ENCODE assay signal across 12 mouse cellular contexts in the genomic region with DNA sequence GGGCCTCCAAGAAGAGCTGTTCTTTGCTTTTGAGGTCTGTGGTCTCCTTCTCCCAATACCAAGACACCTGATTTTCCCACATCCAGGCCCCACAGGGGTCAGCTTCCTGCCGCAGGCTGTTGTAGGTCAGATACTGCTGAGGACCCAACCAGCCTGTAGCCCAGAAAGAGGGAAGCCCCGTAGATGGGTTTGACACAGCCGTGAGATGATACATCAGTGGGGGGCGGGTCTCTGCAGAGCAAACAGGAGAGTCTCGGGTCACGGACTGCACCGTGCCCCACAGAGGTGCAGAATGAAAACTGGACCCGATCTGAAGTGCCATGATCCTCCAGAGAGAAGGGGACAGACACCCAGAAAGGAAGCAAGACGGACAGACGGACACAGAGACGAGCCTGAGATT. TPM values are rescaled to one million over a fixed set of nuclear protein-coding genes. Genes with fewer than 3 reads are reported as not detected.
DNase-seq lines count a peak whose midpoint lies in the region; ATAC-seq and TF ChIP-seq lines count a peak whose summit lies in the region.
"Had no signal": no experiment of that assay in that cellular context is flagged by ENCODE, and none has a peak within 500 bp of the region (broad histone marks: within the 10 kb centered on the region; RNA-seq: fewer than 3 reads in every experiment).

No protein-coding gene starts in this region.

- ATAC-seq in heart, embryonic 11.5 days (replicated peaks; ENCODE audit: insufficient number of reproducible peaks, low FRiP score, low TSS enrichment): no peak
- no peak for ATAC-seq in kidney, postnatal 0 days (replicated peaks; ENCODE audit: low FRiP score, low read depth)
- ATAC-seq in liver, embryonic 14.5 days (ENCODE audit: insufficient read depth): no peak

- no peak for TF ChIP-seq CTCF in heart, adult 2 months (IDR thresholded peaks at IDR 0.05)
- TF ChIP-seq CTCF in kidney, postnatal 0 days (IDR thresholded peaks at IDR 0.05; ENCODE audit: low read depth): no peak
- TF ChIP-seq CTCF in liver, embryonic 14.5 days (IDR thresholded peaks at IDR 0.05; ENCODE audit: low read depth): no peak

- no peak overlapping the region for H3K4me2 ChIP-seq in heart, embryonic 11.5 days
- peak overlapping the region; percentile 68 for H3K4me2 ChIP-seq in kidney, postnatal 0 days (ENCODE audit: low read length)
- peak overlapping the region; percentile 53 for H3K4me2 ChIP-seq in liver, embryonic 14.5 days (ENCODE audit: low read depth)

- intact Hi-C loops in heart, adult 2 months (cut with DNase I): loop anchor here (2.0 kb wide), 2 partner anchors 18 to 20 kb away; no protein-coding TSS in a partner anchor

- no peaks in the 10 kb centered on the region for H3K9me3 ChIP-seq in heart, embryonic 11.5 days (replicated peaks; ENCODE audit: control insufficient read depth, low read length)
- H3K9me3 ChIP-seq in kidney, postnatal 0 days (replicated peaks; ENCODE audit: low read length): no peaks in the 10 kb centered on the region
- H3K9me3 ChIP-seq in embryonic facial prominence, embryonic 10.5 days: no peaks in the 10 kb centered on the region
- no peaks in the 10 kb centered on the region for H3K9me3 ChIP-seq in liver, embryonic 14.5 days (ENCODE audit: control insufficient read depth, low read length)

- H3K27ac ChIP-seq in heart, adult 2 months: peak overlapping the region; percentile 95
- no peak overlapping the region for H3K27ac ChIP-seq in heart, embryonic 11.5 days (ENCODE audit: low read depth, low read length)
- H3K27ac ChIP-seq in kidney, postnatal 0 days: peak overlapping the region; percentile 93
- H3K27ac ChIP-seq in embryonic facial prominence, embryonic 10.5 days (replicated peaks): no peak overlapping the region
- H3K27ac ChIP-seq in liver, embryonic 14.5 days: no peak overlapping the region

- TF ChIP-seq POLR2A in heart, adult 2 months (IDR thresholded peaks at IDR 0.05; ENCODE audit: insufficient read depth, low read depth, low read length): no peak

- 0 out of 2 replicates have a peak, but pooled peaks have one; percentile 6 for TF ChIP-seq EP300 in heart, adult 2 months (IDR thresholded peaks at IDR 0.05; ENCODE audit: insufficient read depth, low read depth, low read length)
- TF ChIP-seq EP300 in liver, embryonic 14.5 days (IDR thresholded peaks at IDR 0.05; ENCODE audit: low read depth): no peak

- H3K79me2 ChIP-seq in heart, adult 2 months (replicated peaks; ENCODE audit: control insufficient read depth, insufficient read depth, low read length): peaks cover 2% of the 10 kb centered on the region

- no peaks in the 10 kb centered on the region for H3K27me3 ChIP-seq in heart, adult 2 months (ENCODE audit: control insufficient read depth, insufficient read depth, low read length)
- H3K27me3 ChIP-seq in heart, embryonic 11.5 days (ENCODE audit: control insufficient read depth, insufficient read depth, low read length): no peaks in the 10 kb centered on the region
- H3K27me3 ChIP-seq in kidney, postnatal 0 days (ENCODE audit: insufficient read depth, low read length): no peaks in the 10 kb centered on the region
- H3K27me3 ChIP-seq in embryonic facial prominence, embryonic 10.5 days (replicated peaks; ENCODE audit: low read depth, poor library complexity, severe bottlenecking): no peaks in the 10 kb centered on the region
- no peaks in the 10 kb centered on the region for H3K27me3 ChIP-seq in liver, embryonic 14.5 days (ENCODE audit: control insufficient read depth, insufficient read depth, low read length)

- DNase-seq in heart, adult 2 months: no peak
- no peak for DNase-seq in kidney, postnatal 0 days (ENCODE audit: low spot score)
- no peak for DNase-seq in kidney, postnatal 4 days
- DNase-seq in embryonic facial prominence, embryonic 10.5 days (ENCODE audit: low spot score): no peak
- no peak for DNase-seq in liver, embryonic 14.5 days (ENCODE audit: low read depth in 3 of 3, low spot score in 3 of 3)
- DNase-seq in urinary bladder, postnatal 14 days (ENCODE audit: low spot score): no peak
- DNase-seq in thymus, postnatal 25 days: no peak
- DNase-seq: cerebellum, adult 9-11 months had no signal

- WGBS in heart, adult 2 months: 69% methylated on average over 11 of the region's 11 CpGs
- WGBS in heart, embryonic 11.5 days (ENCODE audit: insufficient replicate concordance): 81% methylated on average over 11 of the region's 11 CpGs
- 57% methylated on average over 11 of the region's 11 CpGs for WGBS in kidney, postnatal 0 days
- 89% methylated on average over 11 of the region's 11 CpGs for WGBS in embryonic facial prominence, embryonic 10.5 days
- 41% methylated on average over 11 of the region's 11 CpGs for WGBS in liver, embryonic 14.5 days (ENCODE audit: insufficient replicate concordance)

- H3K36me3 ChIP-seq in heart, adult 2 months (ENCODE audit: control insufficient read depth, insufficient read depth, low read length): 0 out of 2 replicates have a peak, but pooled peaks cover 4% of the 10 kb centered on the region
- no peaks in the 10 kb centered on the region for H3K36me3 ChIP-seq in heart, embryonic 11.5 days (ENCODE audit: control insufficient read depth, insufficient read depth, low read length)
- no peaks in the 10 kb centered on the region for H3K36me3 ChIP-seq in kidney, postnatal 0 days (ENCODE audit: insufficient read depth, low read length)
- H3K36me3 ChIP-seq in embryonic facial prominence, embryonic 10.5 days (replicated peaks): no peaks in the 10 kb centered on the region
- H3K36me3 ChIP-seq in liver, embryonic 14.5 days (replicated peaks; ENCODE audit: control insufficient read depth, insufficient read depth, low read depth): no peaks in the 10 kb centered on the region

- H3K4me3 ChIP-seq in heart, adult 2 months: peak overlapping the region; percentile 54
- no peak overlapping the region for H3K4me3 ChIP-seq in heart, embryonic 11.5 days (ENCODE audit: low read depth, low read length)
- H3K4me3 ChIP-seq in kidney, postnatal 0 days (replicated peaks; ENCODE audit: low read depth, low read length): peak overlapping the region; percentile 47
- 0 out of 2 replicates have a peak overlapping the region, but pooled peaks have one; percentile 2 for H3K4me3 ChIP-seq in embryonic facial prominence, embryonic 10.5 days
- peak overlapping the region; percentile 1 to 34; a peak in 2 of 4 replicates for H3K4me3 ChIP-seq in liver, embryonic 14.5 days (ENCODE audit: insufficient read depth in 1 of 2, low read depth in 2 of 2, low read length in 2 of 2)

- H3K4me1 ChIP-seq in heart, adult 2 months (ENCODE audit: control insufficient read depth, insufficient read depth, low read length): peaks cover 16% of the 10 kb centered on the region
- peaks cover 10% of the 10 kb centered on the region for H3K4me1 ChIP-seq in heart, embryonic 11.5 days (ENCODE audit: control insufficient read depth, insufficient read depth, low read length)
- H3K4me1 ChIP-seq in kidney, postnatal 0 days (replicated peaks; ENCODE audit: insufficient read depth, low read length): peaks cover 23% of the 10 kb centered on the region
- peaks cover 36% of the 10 kb centered on the region for H3K4me1 ChIP-seq in embryonic facial prominence, embryonic 10.5 days
- H3K4me1 ChIP-seq in liver, embryonic 14.5 days (replicated peaks; ENCODE audit: control insufficient read depth in 2 of 2, insufficient read depth in 2 of 2, low read length in 1 of 2): peaks cover 0 to 5% of the 10 kb centered on the region in 2 experiments; a peak in 2 of 4 replicates

- H3K9ac ChIP-seq in heart, adult 2 months (ENCODE audit: low read depth, low read length): peak overlapping the region; percentile 25; the same call in 1 of the 2 replicates
- no peak overlapping the region for H3K9ac ChIP-seq in heart, embryonic 11.5 days (ENCODE audit: low read depth, low read length)
- peak overlapping the region; percentile 14 for H3K9ac ChIP-seq in kidney, postnatal 0 days (ENCODE audit: low read depth, low read length)
- H3K9ac ChIP-seq in liver, embryonic 14.5 days (replicated peaks): no peak overlapping the region

RNA-seq across cellular contexts. Expression of gene Fcgrt, which starts 1.2 kb away (rescaled TPM):
- total RNA-seq in heart, adult 2 months (2021): 10 to 100 TPM; 60.3 to 67.5 TPM
- 82.8 and 100 TPM in 2 replicates for polyA plus RNA-seq in heart, adult 2 months (2012; rRNA removed)
- 15.1 and 20.5 TPM in 2 replicates for polyA plus RNA-seq in heart, embryonic 11.5 days (2014; fragmentation: Nextera tagmentation; extraction: Ambion mirVana)
- polyA plus RNA-seq in kidney, postnatal 0 days (2015; fragmentation: Nextera tagmentation; extraction: Ambion mirVana): 134 and 145 TPM in 2 replicates
- 6.0 and 7.0 TPM in 2 replicates for polyA plus RNA-seq in embryonic facial prominence, embryonic 10.5 days (2016; fragmentation: Nextera tagmentation; extraction: Ambion mirVana)
- polyA plus RNA-seq in liver, embryonic 14.5 days (2012; rRNA removed): 14.9 and 16.3 TPM in 2 replicates
- polyA plus RNA-seq in liver, embryonic 14.5 days (2014; fragmentation: Nextera tagmentation; extraction: Ambion mirVana): 35.5 and 35.6 TPM in 2 replicates

RNA-seq across cellular contexts. Expression of gene Rcn3, which starts 10.4 kb away (rescaled TPM):
- total RNA-seq in heart, adult 2 months (2021): 10 to 100 TPM; 24.6 to 27.9 TPM
- polyA plus RNA-seq in heart, adult 2 months (2012; rRNA removed): 52.2 and 64.5 TPM in 2 replicates
- 339 and 341 TPM in 2 replicates for polyA plus RNA-seq in heart, embryonic 11.5 days (2014; fragmentation: Nextera tagmentation; extraction: Ambion mirVana)
- 215 and 228 TPM in 2 replicates for polyA plus RNA-seq in kidney, postnatal 0 days (2015; fragmentation: Nextera tagmentation; extraction: Ambion mirVana)
- 144 and 156 TPM in 2 replicates for polyA plus RNA-seq in embryonic facial prominence, embryonic 10.5 days (2016; fragmentation: Nextera tagmentation; extraction: Ambion mirVana)
- polyA plus RNA-seq in liver, embryonic 14.5 days (2012; rRNA removed): 20.1 and 20.6 TPM in 2 replicates
- polyA plus RNA-seq in liver, embryonic 14.5 days (2014; fragmentation: Nextera tagmentation; extraction: Ambion mirVana): 19.2 and 21.5 TPM in 2 replicates

RNA-seq across cellular contexts. Expression of gene Rps11, which starts 21.8 kb away (rescaled TPM):
- total RNA-seq in heart, adult 2 months (2021): 100 to 1,000 TPM; 534 to 613 TPM
- polyA plus RNA-seq in heart, adult 2 months (2012; rRNA removed): 186 and 258 TPM in 2 replicates
- 1,168 and 1,305 TPM in 2 replicates for polyA plus RNA-seq in heart, embryonic 11.5 days (2014; fragmentation: Nextera tagmentation; extraction: Ambion mirVana)
- polyA plus RNA-seq in kidney, postnatal 0 days (2015; fragmentation: Nextera tagmentation; extraction: Ambion mirVana): 1,486 and 1,553 TPM in 2 replicates
- polyA plus RNA-seq in embryonic facial prominence, embryonic 10.5 days (2016; fragmentation: Nextera tagmentation; extraction: Ambion mirVana): 1,885 and 1,917 TPM in 2 replicates
- 309 and 366 TPM in 2 replicates for polyA plus RNA-seq in liver, embryonic 14.5 days (2012; rRNA removed)
- 989 and 1,016 TPM in 2 replicates for polyA plus RNA-seq in liver, embryonic 14.5 days (2014; fragmentation: Nextera tagmentation; extraction: Ambion mirVana)

RNA-seq across cellular contexts. Expression of gene Rpl13a, which starts 26.1 kb away (rescaled TPM):
- 100 to 1,000 TPM; 561 to 659 TPM for total RNA-seq in heart, adult 2 months (2021)
- polyA plus RNA-seq in heart, adult 2 months (2012; rRNA removed): 915 and 1,061 TPM in 2 replicates
- polyA plus RNA-seq in heart, embryonic 11.5 days (2014; fragmentation: Nextera tagmentation; extraction: Ambion mirVana): 981 and 1,056 TPM in 2 replicates
- 1,804 and 1,959 TPM in 2 replicates for polyA plus RNA-seq in kidney, postnatal 0 days (2015; fragmentation: Nextera tagmentation; extraction: Ambion mirVana)
- polyA plus RNA-seq in embryonic facial prominence, embryonic 10.5 days (2016; fragmentation: Nextera tagmentation; extraction: Ambion mirVana): 1,273 and 1,282 TPM in 2 replicates
- polyA plus RNA-seq in liver, embryonic 14.5 days (2012; rRNA removed): 534 and 909 TPM in 2 replicates
- 992 and 1,027 TPM in 2 replicates for polyA plus RNA-seq in liver, embryonic 14.5 days (2014; fragmentation: Nextera tagmentation; extraction: Ambion mirVana)

RNA-seq across cellular contexts. Expression of gene Gm45713, which starts 33.6 kb away (rescaled TPM):
- total RNA-seq in heart, adult 2 months (2021): under 1 TPM in 1 of 2 experiments, not detected in 1; 0.80 TPM
- 4.5 and 4.6 TPM in 2 replicates for polyA plus RNA-seq in heart, adult 2 months (2012; rRNA removed)
- polyA plus RNA-seq in heart, embryonic 11.5 days (2014; fragmentation: Nextera tagmentation; extraction: Ambion mirVana): 0.21 TPM in 2 replicates
- polyA plus RNA-seq in kidney, postnatal 0 days (2015; fragmentation: Nextera tagmentation; extraction: Ambion mirVana): 0.83 and 1.3 TPM in 2 replicates
- polyA plus RNA-seq in embryonic facial prominence, embryonic 10.5 days (2016; fragmentation: Nextera tagmentation; extraction: Ambion mirVana): 0.31 TPM in 1 of 2 replicates, not detected in the other
- 0.03 TPM in 1 of 2 replicates, not detected in the other for polyA plus RNA-seq in liver, embryonic 14.5 days (2012; rRNA removed)
- polyA plus RNA-seq in liver, embryonic 14.5 days (2014; fragmentation: Nextera tagmentation; extraction: Ambion mirVana): 0.15 and 0.63 TPM in 2 replicates
- total RNA-seq: adrenal gland, postnatal 10 days; gastrocnemius, postnatal 36 days; layer of hippocampus, adult 18-20 months had no signal

Comparison
In these comparisons a context has a peak if more than half of its experiments do, and no peak if none do; other contexts are left out.
1. H3K27ac ChIP-seq: peak in heart, adult 2 months (single experiment) and kidney, postnatal 0 days (single experiment); none in heart, embryonic 11.5 days (single experiment), embryonic facial prominence, embryonic 10.5 days (single experiment) and liver, embryonic 14.5 days (single experiment).
2. H3K9ac ChIP-seq: peak in heart, adult 2 months (single experiment) and kidney, postnatal 0 days (single experiment); none in heart, embryonic 11.5 days (single experiment) and liver, embryonic 14.5 days (single experiment).